Mouse (Mus musculus): ENCODE measurements around the gene Trim33.

- TF ChIP-seq CEBPB (IDR thresholded peaks at IDR 0.05; ENCODE audit: low read depth) = no peak
- no peak for TF ChIP-seq CTCF (IDR thresholded peaks at IDR 0.05; ENCODE audit: control insufficient read depth, insufficient read depth, insufficient read length)
- no peak for TF ChIP-seq USF1 (IDR thresholded peaks at IDR 0.05; ENCODE audit: low read depth)
- TF ChIP-seq MAX (IDR thresholded peaks at IDR 0.05) = no peak
- TF ChIP-seq MYOG (IDR thresholded peaks at IDR 0.05; ENCODE audit: control insufficient read depth, extremely low read depth, insufficient read length) = no peak
- TF ChIP-seq MYOD1 (IDR thresholded peaks at IDR 0.05; ENCODE audit: control insufficient read depth, insufficient read length, low read depth) = no peak
- no peak for TF ChIP-seq FOSL1 (IDR thresholded peaks at IDR 0.05; ENCODE audit: insufficient read depth, low read length, poor library complexity, severe bottlenecking)
These were observed 56.3 kb downstream of the Trim33 start for GRCm38 (mm10) chr3:103335371-103335770.
